Mouse (Mus musculus): ENCODE measurements around the gene Mrln. TPM values are rescaled to one million over a fixed set of nuclear protein-coding genes. Genes with fewer than 3 reads are reported as not detected.

Gene Mrln
- total RNA-seq (2021) (under 1 TPM in 1 of 2 experiments, not detected in 1; 0.86 TPM), polyA plus RNA-seq (2012; rRNA removed) (not detected in 2 replicates)
- long read RNA-seq: 0 reads

DNA sequence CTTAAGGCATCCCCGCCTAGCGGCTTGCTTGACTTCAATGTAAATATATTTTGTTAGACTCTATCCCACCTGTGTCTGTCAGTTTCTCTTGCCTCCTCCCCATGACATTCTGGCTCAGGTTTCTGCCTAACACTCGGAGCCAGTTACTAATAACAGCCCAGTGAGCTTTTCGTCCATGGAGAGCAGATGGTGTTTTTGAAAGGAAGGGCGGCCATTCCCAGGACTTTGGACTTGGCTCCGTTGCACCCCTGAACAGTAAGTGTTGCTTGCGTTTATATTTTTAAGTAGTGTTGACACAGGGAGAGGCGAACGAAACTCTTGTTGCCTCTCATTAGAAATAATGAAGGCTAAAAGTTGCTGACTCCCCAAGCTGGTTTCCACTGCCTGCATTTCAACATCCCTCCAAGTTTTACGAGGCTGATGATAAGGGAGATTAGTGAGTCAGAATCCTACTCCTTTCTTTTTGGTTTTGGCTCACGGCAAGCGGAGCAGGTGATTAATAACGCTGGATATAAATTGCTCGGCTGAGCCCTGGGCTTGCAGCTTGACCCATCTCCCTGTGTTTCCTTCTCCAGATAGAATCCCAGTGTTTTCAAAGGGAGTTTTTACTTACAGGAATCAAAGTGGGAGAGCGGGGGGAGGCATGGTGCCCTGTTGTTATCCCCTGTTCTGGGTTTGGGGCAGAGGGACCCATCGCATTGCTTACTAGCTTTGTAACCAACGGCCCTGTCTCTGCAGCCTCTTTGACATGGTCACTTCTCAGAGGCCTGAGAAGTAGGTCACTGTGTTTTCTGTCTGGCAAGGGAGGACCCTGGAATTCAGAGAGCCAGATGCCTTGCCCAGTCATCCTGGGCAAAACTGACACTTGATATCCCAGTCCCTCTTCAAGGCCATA lies at the start of gene Mrln:
Gene Mrln (plus strand): TSS at position 160 of the 895 bp plus-strand sequence.
- peak; percentile 74 for DNase-seq

GRCm38 (mm10) chr10:70156431-70157165 lies 47.9 kb upstream of the Mrln start:
- peak; percentile 47 for DNase-seq

DNA sequence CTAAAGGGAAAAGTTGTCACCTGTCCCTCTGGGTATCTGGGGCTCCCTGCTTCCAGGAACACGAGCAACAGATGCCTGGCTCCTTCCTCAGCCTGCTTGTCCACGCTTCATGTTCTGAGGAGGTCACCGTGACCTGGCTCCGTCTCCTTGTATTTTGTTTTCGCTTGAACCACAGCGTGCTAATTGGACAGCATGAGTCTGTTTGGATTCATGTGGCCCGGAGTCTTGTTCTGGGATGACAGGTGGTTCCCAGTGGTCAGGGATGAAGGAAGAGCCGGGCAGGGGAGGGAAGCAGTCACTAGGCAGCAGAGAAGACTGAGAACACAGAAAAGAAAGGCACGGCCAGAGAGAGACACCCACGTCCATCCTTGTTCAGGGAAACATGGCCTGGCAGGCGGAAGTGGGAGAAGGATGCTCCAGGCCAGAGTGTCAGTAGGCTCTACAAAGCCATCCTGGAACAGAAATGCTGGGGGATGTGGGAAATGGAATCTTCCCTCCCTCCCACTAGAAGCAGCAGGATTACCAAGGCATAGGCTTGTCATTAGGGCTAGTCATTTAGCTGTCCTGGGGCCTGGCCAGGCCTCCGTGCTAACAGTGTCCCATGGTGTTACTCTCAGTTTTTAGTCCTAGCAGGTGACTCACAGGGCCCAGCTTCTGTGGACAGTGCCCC lies 44.7 kb upstream of the Mrln start:
- DNase-seq: peak; percentile 59

- peak; percentile 71 for DNase-seq
These were observed 43.7 kb upstream of the Mrln start for GRCm38 (mm10) chr10:70160811-70161210.

DNA sequence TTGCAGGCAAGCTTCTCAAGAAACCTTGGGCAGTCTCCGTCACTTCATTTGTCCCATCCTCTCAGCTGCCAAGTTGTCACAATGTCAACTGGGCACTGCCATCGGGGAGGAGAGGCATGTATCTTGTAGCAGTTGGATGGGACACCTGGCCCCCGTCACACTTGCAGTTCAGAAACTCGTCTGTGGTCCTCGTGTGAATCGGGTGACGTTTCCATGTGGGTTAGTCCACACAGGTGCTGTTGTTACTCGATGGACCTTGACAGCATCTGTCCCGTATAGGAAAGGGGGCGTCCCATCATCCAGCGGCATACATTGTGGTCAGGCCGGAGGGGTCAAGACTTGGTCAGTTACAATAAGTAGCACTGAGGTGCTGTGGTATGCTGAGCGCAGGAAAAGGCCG lies 43.0 kb upstream of the Mrln start:
- DNase-seq: no peak

- DNase-seq: no peak
These were observed 40.8 kb upstream of the Mrln start for GRCm38 (mm10) chr10:70163681-70164080.

DNA sequence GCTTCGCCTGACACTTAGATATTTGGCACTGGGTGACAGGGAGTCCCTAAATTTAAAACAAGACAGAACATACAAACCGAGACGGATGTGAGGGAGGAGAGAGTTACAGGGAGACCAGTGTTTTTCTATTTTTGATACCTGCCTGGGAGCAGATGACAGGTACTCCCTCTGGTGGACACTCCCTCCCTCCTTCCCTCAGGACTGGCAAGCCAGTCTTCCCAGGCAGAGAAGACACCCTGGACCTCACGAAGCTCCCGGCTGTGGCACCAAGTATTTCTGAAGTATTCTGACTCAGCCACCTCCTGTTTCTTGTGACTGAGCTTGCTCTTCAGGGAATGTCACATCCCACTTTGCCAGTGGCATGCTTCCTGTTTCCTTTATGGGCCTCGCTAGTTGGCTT lies 38.6 kb upstream of the Mrln start:
- DNase-seq: no peak

DNA sequence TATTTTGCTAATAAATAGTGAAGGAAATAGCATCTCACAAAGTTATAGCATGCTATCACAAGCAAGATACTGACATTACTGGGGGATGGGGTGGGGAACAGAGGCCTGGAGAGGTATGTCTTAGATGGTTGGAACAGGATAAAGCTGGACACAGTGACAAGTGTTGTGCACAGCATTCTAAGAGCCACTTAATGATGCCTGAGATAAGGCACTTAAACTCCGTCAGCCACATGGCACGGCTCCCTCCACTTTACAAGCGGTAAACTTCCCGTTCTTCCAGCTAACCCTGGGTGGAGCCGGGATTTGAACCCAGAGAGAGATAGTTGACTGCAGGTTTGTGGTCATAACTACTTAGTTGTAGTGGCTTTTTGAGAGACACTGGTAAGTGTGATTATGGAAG lies 38.0 kb upstream of the Mrln start:
- no peak for DNase-seq

DNA sequence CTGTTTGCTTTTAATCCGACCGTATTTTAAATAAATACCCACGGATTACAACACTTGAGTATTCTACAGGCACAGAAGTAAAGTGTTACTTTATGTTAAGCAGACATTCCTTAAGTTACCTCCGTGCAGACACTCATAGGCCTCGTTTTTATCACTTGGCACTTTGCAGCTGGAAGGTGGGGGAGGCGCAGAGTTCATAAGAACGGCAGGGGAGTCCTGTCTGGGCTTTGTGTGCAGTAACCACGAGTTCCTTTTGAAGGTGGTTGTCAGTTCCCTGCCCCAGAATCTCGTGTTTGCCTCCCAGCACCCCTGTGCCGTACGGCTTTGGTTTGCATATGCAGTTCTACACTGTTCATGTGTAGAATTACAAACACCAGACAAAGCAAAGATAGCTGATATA lies 36.8 kb upstream of the Mrln start:
- DNase-seq: no peak

DNA sequence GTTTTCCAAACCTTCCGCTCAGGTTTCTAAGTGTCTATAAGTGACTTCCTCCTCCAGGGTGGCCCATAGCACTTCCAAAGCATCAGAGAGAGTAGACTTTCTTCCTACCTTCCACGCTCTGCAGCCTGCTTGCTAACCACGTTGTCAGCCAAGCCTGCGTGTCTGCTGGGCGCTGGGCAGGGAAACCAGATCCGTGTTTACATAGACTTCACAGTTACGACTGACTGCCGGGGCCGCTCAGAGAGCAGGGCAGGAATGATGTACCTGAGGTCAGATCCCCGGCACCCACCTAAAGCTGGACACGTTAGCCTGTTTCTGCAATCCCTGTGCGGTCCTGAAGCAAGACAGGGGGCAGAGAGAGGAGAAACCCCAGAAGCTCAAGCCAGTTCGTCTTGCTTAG lies 36.1 kb upstream of the Mrln start:
- no peak for DNase-seq

- no peak for DNase-seq
These were observed 35.4 kb upstream of the Mrln start for GRCm38 (mm10) chr10:70169044-70169443.

DNA sequence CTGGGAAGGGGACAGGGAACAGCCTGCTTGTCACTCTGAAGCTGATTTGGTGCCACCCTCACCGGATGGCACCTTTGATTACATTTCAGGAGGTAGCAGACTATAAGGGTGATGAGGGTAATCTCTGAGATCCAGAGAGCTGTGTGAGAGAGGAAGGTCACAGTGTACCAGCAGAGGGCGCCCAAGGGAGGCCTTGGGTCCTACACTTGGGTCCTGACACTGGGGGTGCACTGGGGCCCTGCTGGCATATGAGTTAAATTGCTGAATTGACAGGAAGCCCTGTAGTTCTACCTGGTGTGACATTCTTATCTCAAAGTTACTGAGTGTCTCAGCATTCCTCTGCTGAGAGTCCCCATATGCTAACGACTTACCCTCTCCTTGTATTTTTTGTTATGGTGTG lies 31.1 kb upstream of the Mrln start:
- DNase-seq: peak; percentile 60

DNA sequence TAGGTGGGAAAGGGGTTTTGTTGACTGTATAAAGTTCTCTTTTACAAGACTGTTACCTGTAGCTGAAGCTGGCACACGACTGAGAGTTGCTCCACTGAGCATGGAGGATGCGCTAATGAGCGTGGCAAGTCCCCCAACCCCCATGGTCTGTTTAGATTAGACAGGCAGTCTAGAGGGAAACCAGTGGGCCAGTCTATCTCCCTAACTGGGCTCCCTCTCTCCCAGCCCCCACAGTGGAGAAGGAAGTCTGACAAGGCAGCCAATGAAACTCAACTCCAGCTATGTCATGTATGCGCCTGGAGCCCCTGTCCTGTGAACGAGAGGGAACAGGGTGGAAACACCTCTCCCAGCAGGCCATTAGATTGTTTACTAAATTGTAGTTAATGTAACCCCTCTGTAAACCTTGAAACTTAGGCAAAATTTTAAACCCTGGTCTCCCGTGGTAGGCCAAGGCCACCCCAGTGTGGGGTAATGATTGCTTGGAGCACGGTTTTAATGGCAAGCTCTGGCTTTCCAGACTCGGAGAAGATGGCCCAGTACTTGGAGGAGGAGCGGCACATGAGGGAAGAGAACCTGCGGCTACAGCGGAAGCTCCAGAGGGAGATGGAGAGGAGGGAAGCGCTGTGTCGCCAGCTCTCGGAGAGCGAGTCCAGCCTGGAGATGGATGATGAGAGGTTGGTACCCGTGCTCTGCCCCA lies 29.8 kb upstream of the Mrln start:
- DNase-seq: no peak

- no peak for DNase-seq
These were observed 23.7 kb upstream of the Mrln start for GRCm38 (mm10) chr10:70180727-70181126.

DNA sequence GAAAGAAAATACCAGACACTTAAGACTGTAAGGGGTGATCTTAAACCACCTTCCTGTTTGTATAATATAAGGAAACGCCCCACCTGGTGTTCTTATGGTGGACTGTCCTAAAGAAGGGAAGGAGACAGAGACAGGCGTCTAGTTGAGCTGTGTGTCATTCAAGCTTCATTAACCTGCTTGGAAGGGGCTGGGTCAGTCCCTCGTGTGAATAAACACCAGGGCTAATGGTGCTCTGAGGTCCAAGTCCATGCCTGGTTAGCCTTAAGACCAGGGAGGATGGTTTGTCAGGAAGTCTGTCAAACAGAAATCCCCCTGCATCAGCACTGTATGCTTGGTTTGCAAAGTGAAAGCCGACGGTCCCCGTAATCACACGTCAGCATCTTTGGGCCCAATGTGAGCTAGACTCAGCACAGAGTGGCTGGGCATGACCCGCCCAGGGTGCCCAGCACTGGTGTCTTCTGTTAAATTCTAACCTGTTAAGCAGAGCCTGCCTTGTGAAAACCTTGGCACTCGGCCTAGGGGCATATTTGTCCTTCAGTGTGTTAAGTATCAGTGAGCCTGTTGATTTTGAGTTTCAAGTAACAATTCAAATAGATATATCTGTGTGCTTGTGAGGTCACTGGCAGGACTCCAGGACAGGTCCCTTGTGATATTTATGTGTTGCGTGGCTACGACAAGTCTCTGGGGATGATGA lies 23.0 kb upstream of the Mrln start:
- DNase-seq: no peak

GRCm38 (mm10) chr10:70183210-70184080 lies 21.0 kb upstream of the Mrln start:
- no peak for DNase-seq

DNA sequence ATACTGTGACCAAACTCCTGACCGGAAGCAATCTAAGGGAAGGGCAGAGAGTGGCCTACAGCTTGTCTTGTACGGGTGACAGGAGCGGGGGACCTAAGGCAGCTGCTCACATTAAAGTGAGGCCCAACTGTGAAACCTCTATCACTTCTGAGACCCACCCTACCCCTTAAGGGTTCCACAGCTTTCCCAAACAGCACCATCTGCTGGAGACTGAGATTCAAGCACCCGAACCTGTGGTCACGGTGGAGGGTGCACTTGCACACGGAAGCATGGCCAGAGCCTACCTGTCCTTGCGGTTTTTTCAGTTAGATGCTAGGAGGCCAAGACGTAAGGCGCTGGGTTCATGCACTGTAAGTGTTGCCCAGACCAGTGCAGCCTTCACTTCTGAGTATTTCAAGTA lies 18.3 kb upstream of the Mrln start:
- peak; percentile 34 for DNase-seq

- DNase-seq: no peak
These were observed 17.9 kb upstream of the Mrln start for GRCm38 (mm10) chr10:70186586-70186985.

GRCm38 (mm10) chr10:70189864-70190263 lies 14.6 kb upstream of the Mrln start:
- DNase-seq: no peak

DNA sequence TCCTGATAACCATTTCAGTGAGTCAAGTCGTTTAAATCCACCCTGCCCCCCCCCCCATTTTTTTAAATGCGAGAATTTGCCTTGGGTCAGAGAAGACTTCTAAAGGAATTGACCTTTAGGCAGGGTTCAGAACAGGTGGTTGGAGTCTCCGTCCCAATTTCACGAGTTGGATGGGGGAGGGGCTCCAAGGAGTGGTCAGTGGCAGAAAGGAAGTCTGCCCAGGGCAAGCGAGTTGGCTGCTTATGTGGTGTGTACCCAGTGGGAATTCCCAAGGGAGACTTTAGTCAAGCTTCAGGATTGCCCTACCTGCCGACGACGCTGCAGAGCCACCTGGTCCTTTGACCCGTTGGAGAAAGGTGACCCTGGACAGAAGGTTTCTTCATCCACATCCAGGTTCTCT lies 10.2 kb upstream of the Mrln start:
- no peak for DNase-seq

All from adrenal gland, adult 2 months (tissue).